Mouse (Mus musculus) thymus, adult 2 months (tissue): Measurements from ENCODE around the gene Prr5. TPM values are rescaled to one million over a fixed set of nuclear protein-coding genes. Genes with fewer than 3 reads are reported as not detected.

ENCODE experiments used
- DNase-seq: peaks from one replicate; pipeline ENCODE4 v3.0.0; 2021
- H3K27ac ChIP-seq: fragments of 200-500 bp; 2 replicates; pipeline ENCODE4 v1.5.1; 2012; ENCODE audit warnings: low read length, control low read depth; ENCODE audit not compliant: control insufficient read depth, insufficient read depth
- H3K27me3 ChIP-seq: fragments of 200-500 bp; 2 replicates; pipeline ENCODE4 v1.6.1; 2012; ENCODE audit warnings: mild to moderate bottlenecking, low read length, moderate library complexity, mixed read lengths; ENCODE audit not compliant: control insufficient read depth, insufficient read depth
- H3K36me3 ChIP-seq: fragments of 200-500 bp; 2 replicates; pipeline ENCODE4 v1.6.1; 2012; ENCODE audit warnings: mild to moderate bottlenecking, low read length, moderate library complexity; ENCODE audit not compliant: control insufficient read depth, insufficient read depth
- H3K4me1 ChIP-seq: fragments of 200-500 bp; replicated peaks from 2 replicates; pipeline ENCODE4 v1.6.1; 2012; ENCODE audit warnings: low read length; ENCODE audit not compliant: control insufficient read depth, insufficient read depth
- H3K4me3 ChIP-seq: fragments of 200-500 bp; 2 replicates; pipeline ENCODE4 v1.5.1; 2012; ENCODE audit warnings: mild to moderate bottlenecking, low read length, control low read depth, moderate library complexity; ENCODE audit not compliant: control insufficient read depth, insufficient read depth
- CTCF ChIP-seq: fragments of 200-500 bp; IDR thresholded peaks from 2 replicates; pipeline ENCODE4 v1.5.1; 2012; ENCODE audit warnings: mild to moderate bottlenecking, control low read depth, low read length, moderate library complexity, borderline replicate concordance; ENCODE audit not compliant: control insufficient read depth, poor library complexity, insufficient read depth; ENCODE audit errors: extremely low read depth
- POLR2A ChIP-seq: fragments of 200-500 bp; IDR thresholded peaks from 2 replicates; pipeline ENCODE4 v1.6.1; 2012; ENCODE audit warnings: mild to moderate bottlenecking, low read length, control low read depth, moderate library complexity; ENCODE audit not compliant: control insufficient read depth, poor library complexity, insufficient read depth; ENCODE audit errors: extremely low read depth
- WGBS: fragments of 180-500 bp; shearing (Covaris S2); methylation state at CpG from one replicate; pipeline ENCODE4 v1.1.7; 2018; 5-methylcytosine and 5-hydroxymethylcytosine counted together
- polyA plus RNA-seq: library from polyadenylated mRNA; depleted of rRNA; stranded (reverse); fragments of >200 nt; gene quantifications from 2 replicates; pipeline ENCODE4 v1.2.3, GENCODE M21; 2012

Prr5 gene
- polyA plus RNA-seq, 1 experiment = 9.0 TPM

DNA sequence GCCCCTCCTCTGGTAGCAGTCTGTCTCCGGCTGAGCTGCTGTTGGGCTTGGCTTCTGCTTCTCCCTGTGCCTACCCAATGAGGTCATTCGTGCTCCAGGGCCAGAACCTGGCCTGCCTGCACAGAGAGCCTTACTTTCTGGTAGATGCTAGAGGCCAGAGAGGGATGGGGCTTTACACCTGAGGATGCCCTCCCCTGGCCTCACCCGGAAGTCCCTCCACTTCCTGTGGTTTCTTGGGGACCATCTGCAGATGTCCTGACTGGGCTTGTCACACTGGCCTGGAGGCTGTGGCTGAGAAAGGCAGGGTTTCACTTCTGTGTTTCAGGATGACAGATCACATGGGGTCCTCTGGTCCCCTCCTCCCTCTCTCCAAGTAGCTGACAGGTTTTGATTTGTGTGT lies 16.0 kb downstream of the Prr5 start:
- 5% methylated on average over 3 of the region's 3 CpGs for WGBS
- DNase-seq = peak; percentile 14
- H3K27ac ChIP-seq = no peak overlapping the region
- H3K27me3 ChIP-seq = no peaks in the 10 kb centered on the region; the same call in 1 of the 2 replicates
- peaks cover 21% of the 10 kb centered on the region for H3K4me1 ChIP-seq
- no peaks in the 10 kb centered on the region for H3K36me3 ChIP-seq
- no peak overlapping the region for H3K4me3 ChIP-seq
- no peak for TF ChIP-seq POLR2A
- TF ChIP-seq CTCF = no peak

DNA sequence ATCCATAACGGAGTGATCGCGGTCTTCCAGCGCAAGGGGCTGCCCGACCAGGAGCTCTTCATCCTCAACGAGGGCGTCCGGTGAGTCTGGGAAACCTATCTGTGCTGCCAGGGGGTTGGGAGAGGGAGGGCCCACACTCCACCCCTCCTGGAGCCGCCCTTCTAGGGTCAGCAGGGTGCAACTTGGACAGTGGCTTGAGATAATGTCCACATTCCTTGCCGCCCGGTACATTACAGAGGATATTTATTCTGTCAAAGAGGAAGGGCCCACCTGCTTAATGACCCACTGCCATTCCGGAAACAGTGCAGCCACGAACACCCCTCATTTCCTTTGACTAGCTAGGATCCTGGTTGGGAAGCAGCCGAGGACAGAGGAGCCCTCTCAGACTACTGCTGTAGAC lies 18.5 kb downstream of the Prr5 start:
- no peak for DNase-seq
- H3K27me3 ChIP-seq = no peaks in the 10 kb centered on the region
- no peaks in the 10 kb centered on the region for H3K36me3 ChIP-seq
- no peak overlapping the region for H3K4me3 ChIP-seq
- H3K4me1 ChIP-seq = peaks cover 18% of the 10 kb centered on the region
- WGBS = 97% methylated on average over 14 of the region's 14 CpGs
- TF ChIP-seq POLR2A (no peak), CTCF (no peak)
- no peak overlapping the region for H3K27ac ChIP-seq

DNA sequence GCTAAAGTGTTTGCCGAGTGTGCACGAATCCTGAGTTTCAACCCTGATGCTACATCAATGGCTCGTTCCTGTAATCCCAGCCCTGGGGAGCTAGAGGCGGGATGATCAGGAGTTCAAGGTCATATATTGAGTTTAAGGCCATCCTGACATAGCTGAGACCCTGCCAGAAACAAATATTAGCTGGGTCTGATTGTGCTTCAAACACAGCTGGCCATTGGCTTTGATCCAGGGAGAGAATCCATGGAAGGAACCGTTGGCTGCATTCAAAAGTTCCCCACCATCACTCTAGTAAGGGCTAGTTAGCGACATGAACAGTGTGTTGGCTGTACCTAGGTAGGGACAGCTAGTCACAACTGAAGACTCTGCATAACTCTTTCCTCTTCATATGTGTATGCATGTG lies 19.9 kb downstream of the Prr5 start:
- TF ChIP-seq POLR2A = no peak
- TF ChIP-seq CTCF = no peak
- peaks cover 16% of the 10 kb centered on the region for H3K4me1 ChIP-seq
- no peaks in the 10 kb centered on the region for H3K27me3 ChIP-seq
- H3K36me3 ChIP-seq = no peaks in the 10 kb centered on the region
- 95% methylated on average over 6 of the region's 6 CpGs for WGBS
- no peak for DNase-seq
- H3K4me3 ChIP-seq = no peak overlapping the region
- no peak overlapping the region for H3K27ac ChIP-seq

DNA sequence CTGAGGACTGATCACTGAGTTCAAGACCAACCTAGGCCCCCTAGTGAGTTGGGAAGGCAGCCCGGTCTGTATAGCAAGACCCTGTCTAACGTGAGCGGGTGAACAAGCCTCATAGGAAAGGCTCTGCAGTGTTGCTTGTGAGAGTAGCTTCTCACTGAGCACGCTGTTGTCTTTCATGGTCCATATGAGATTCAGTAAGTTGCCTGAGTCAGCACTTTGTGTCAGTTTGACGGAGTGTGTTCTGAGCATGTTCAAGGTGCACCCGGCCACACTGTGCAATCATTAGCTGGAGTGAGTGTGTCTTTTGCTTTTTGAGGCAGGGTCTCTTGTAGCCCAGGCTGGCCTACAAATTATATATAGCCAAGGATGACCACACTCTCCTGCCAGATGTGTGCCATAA lies 22.1 kb downstream of the Prr5 start:
- H3K36me3 ChIP-seq = no peaks in the 10 kb centered on the region
- DNase-seq = no peak
- H3K27ac ChIP-seq = no peak overlapping the region
- WGBS = 85% methylated on average over 6 of the region's 6 CpGs
- H3K4me1 ChIP-seq = 0 out of 2 replicates have a peak, but pooled peaks cover 2% of the 10 kb centered on the region
- no peak overlapping the region for H3K4me3 ChIP-seq
- TF ChIP-seq CTCF = no peak
- no peak for TF ChIP-seq POLR2A
- H3K27me3 ChIP-seq = no peaks in the 10 kb centered on the region

DNA sequence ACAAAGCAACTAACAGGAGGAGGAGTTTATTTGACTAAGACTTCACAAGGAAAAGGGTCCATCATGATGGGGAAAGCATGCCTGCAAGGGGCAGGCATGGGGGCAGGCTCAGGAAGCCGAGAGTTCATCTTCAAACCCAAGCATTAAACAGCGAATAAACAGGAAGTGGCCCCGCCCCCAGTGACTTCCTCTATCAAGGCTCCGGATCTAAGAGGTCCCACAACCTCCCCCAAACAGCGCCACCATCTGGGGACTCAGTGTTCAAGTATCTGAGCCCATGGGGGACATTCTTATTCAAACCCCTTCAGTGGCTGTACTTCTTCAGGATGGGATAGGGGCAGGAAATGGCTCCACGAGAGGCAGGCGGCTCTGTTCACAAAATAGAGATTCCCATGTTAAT lies 23.2 kb downstream of the Prr5 start:
- no peak overlapping the region for H3K4me3 ChIP-seq
- WGBS = 62% methylated on average over 7 of the region's 7 CpGs
- 0 out of 2 replicates have a peak, but pooled peaks cover 2% of the 10 kb centered on the region for H3K4me1 ChIP-seq
- TF ChIP-seq POLR2A (no peak), CTCF (no peak)
- H3K27ac ChIP-seq = no peak overlapping the region
- H3K36me3 ChIP-seq = no peaks in the 10 kb centered on the region
- H3K27me3 ChIP-seq = no peaks in the 10 kb centered on the region
- DNase-seq = no peak

DNA sequence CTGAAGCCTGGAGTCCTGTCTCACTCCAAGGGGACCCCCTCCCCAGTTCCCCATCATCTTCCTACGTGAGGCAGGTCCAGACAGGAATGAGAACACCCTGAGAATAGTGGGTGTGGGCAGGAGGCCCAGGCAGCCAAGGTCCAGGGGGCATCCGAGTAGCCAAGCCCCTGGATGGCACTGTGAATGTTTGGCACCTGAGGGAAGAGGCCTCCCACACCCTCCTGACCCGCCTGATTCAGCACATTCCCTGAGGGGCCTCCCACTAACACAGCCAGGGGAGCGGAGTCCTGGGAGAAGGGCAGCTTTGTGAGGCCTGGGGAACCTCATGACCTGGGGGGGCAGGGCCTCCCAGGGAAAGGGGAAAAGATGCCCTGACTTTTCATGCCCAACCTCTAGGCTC lies 26.6 kb downstream of the Prr5 start:
- WGBS = 86% methylated on average over 4 of the region's 4 CpGs
- no peak for TF ChIP-seq POLR2A
- no peak for TF ChIP-seq CTCF
- Histone ChIP-seq H3K27ac (no peak overlapping the region), H3K27me3 (no peaks in the 10 kb centered on the region), H3K36me3 (no peaks in the 10 kb centered on the region), H3K4me3 (no peak overlapping the region), H3K4me1 (0 out of 2 replicates have a peak, but pooled peaks cover 2% of the 10 kb centered on the region)
- no peak for DNase-seq

DNA sequence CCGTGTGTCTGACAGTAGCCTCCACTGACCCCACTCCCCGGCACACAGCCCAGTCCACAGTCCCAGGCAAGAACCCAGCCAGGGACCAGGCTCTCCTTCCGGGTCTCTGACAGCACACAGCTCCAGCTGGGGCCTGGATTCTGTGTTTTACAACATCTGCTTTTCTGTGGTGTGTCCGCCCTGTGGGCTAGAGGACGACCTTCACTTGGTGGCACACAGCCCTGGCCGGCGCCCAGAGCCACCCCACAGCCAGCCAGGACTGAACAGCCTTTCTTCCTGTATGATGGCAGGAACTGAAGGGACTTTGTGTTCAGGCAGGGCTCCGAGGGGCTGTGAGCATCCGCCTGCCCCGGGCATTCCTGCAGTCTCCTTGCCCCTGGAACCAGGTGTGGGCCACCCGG lies 28.2 kb downstream of the Prr5 start:
- no peak for DNase-seq
- no peak overlapping the region for H3K27ac ChIP-seq
- 79% methylated on average over 11 of the region's 11 CpGs for WGBS

More for the DNA sequence above, 28.2 kb downstream of the Prr5 start:
- H3K4me3 ChIP-seq = no peak overlapping the region
- H3K4me1 ChIP-seq = no peaks in the 10 kb centered on the region
- H3K27me3 ChIP-seq = no peaks in the 10 kb centered on the region
- no peaks in the 10 kb centered on the region for H3K36me3 ChIP-seq
- TF ChIP-seq POLR2A (no peak), CTCF (no peak)
